Mouse (Mus musculus): ENCODE data around the gene Crtc3.

GRCm38 (mm10) chr7:80682630-80683029 lies 6.0 kb downstream of the Crtc3 start:
- TF ChIP-seq CTCF (IDR thresholded peaks at IDR 0.05; ENCODE audit: control insufficient read depth, insufficient read depth, insufficient read length) (no peak), MYOD1 (IDR thresholded peaks at IDR 0.05; ENCODE audit: control insufficient read depth, insufficient read length, low read depth) (no peak)
